Mouse (Mus musculus): Measurements from ENCODE around the gene Mrvi1. TPM values are rescaled to one million over a fixed set of nuclear protein-coding genes. Genes with fewer than 3 reads are reported as not detected.

The Mrvi1 gene
- total RNA-seq, 2 experiments from 2014 or later = 12.3 to 15.4 TPM

DNA sequence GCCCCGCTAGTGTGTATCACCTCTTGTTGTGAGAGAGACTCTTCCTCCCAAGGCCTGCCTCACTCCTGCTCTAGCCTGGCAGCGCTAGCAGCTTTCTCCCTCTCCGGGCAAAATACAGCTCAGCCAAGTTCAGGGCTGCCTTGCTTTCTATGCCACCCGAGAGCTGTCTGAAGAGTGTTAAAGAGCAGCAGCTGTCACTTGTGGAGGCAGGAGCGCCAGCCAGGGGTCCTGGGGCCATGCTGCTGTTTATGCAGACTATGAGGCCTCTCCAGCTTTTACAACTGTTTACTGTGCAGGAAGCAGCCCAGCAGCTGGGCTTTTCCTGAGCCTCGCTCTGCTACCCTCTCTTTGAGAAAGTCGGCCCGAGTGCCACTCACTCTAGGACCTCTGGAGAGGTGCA is 1.2 kb downstream of the Mrvi1 start:
- DNase-seq = no peak

DNA sequence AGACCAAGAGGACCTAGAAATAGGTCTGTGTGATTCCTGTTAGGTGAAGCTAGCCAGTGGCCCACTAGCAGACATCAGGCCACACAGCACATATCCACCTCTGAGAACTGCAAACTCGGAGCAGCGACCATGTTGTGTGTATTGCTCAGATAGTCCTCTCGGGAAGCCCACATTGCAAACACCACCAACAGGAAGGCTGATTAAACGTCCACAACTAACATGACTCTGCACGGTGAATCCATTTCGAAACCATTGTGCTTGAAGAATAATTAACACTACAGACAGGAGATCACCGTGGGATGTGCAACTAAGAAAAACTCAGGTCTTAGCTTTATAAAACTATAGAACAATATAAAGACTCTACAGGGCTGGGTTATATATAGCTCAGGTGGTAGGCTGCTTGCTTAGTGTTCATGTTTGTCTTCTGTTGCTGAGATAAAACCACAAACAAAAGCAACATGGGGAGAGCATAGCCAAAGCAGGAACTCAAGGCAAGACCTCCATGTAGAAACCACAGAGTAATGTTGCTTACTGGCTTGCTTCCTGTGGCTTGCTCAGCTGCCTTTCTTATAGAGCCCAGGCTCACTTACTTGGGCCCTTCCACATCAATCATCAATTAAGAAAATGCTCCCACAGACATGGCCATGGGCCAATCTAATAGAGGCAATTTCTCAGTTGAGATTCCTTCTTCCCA is 4.4 kb downstream of the Mrvi1 start:
- no peak for DNase-seq

DNA sequence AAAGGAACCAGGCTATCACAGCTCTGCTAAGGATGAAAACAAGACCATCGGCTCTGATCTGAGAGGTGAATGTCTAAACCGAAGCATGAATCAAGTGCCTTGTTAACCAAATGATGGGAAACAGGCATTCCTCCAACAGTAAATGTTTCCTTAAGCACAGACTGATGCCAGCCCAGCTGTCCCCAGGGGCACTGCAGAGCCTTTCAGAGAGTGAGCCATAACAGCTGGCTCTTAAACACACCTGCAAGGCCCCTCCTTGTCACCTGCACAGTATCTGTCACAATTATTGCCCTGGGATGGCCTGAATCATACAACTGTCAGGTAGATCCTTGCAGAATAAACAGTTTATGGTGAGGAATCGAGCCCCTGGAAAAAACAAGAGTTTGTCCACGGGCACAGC is 8.8 kb downstream of the Mrvi1 start:
- DNase-seq = no peak

DNA sequence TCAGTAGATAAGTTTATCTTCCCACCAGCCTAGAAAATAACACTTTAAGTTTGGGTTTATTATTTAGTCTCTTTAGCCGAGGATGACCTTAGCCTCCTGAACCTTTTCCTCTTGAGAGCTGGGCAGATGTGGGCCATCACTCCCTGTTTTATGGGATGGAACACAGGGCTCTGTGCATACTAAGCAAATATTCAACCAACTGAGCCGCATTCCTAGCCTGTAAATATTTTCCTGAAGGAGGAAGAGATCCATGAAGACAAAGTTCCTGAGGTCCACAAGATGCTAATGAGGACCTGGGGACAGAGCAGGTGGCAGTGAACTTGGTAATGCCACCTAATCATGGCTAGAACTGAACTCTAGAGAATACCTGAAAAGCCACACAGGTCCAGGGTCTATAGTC is 9.5 kb downstream of the Mrvi1 start:
- no peak for DNase-seq

DNA sequence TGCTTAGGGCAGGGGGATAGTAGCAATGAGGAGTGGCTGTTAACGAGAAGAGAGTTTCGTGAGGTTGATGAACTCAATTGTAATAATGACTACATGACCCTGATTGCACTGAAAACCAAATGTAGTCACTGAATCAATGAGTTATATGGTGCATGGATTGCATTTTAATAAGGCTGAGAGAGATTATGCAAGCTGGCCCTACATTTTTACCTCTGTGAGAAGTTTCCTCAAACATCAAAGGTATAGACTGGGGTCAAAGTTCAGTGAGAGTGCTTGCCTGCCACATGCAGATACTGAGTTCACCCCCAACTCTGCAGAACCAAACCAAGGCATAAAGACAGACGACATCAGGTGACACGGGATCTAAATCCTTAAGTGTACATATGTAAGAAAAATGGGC is 14.9 kb downstream of the Mrvi1 start:
- DNase-seq = no peak

DNA sequence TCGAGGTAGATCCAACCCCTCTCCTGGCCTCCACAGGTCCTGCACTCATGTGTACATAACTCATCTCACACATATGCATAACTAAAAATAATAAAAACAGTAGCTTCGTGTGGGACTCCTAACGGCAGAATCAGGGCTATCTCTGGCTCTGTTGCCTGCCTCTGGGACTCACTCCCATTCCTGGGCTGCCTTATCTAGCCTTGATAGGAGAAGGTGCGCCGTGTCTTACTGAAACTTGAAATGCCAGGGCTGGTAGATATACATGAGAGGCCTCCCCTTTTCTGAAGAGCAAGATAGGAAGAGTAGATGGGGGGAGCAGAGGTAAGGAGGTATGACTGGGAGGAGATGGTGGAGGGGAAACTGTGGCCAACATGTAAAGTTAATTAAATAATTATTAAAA is 15.4 kb downstream of the Mrvi1 start:
- no peak for DNase-seq

DNA sequence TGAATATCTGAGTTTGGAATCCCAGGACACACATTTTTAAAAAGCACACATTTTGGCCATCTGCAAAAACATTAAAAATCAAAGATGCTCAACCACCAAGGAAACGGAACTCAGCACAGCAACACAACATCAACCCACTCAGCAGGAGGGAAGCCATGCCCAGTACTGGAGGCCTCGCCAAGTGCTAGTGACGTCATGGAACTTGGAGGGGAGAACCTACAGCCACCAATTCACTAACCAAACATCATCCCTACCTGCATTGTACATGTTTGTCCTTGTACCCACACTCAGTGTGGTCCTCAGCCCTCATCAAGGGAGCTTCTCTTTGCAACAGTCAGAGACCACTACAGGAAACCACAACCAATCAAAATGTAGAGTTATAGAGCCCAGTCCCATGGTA is 16.9 kb downstream of the Mrvi1 start:
- DNase-seq = no peak

DNA sequence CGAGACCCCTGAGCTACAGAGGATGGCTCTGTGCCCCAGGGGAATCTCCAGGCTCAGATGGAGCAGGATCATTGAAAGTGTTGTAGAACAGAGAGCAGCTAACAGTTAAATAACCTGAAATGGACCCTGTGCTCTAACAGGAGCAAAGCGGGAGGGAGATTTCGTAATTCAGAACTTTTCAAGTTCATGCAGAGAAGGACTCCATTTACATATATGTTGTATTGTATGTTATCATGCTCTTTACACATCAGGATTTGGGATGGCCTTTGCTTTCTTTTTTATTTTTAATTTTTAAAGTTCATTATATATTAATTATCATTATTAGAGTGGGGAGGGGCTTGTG is 18.6 kb downstream of the Mrvi1 start:
- DNase-seq = no peak

DNA sequence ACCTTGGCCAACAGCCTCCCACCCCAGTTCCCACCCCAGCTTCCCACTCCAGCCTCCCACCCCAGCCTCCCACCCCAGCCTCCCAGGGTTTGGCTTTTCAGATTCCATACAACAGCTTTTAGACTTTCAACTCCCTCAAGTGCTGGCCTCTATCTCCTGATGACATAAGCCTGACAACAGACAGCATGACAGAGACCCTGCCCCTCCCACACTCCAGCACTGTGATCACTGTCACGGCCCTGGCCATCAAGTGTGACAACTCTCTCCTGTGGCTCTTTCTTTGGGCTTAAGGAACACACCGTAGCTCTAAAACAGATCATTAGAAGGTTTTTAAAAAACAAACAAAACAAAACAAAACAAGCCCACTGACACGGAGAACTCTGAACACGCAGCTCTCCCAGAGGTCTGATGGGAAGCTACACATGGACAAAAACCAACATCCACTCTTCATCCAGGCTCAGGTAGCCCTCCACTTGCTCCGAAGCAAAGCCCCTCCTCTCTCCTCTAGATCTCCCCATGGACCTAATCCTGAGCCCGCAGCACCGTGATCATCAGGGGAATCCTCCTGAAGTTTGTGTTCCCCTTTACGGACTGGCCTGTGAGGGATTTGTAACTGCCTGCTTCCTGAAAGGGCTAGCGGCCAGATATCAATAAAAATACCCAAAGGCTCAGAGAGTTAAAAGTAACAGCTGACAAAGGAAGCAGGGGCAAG is 19.2 kb downstream of the Mrvi1 start:
- no peak for DNase-seq

DNA sequence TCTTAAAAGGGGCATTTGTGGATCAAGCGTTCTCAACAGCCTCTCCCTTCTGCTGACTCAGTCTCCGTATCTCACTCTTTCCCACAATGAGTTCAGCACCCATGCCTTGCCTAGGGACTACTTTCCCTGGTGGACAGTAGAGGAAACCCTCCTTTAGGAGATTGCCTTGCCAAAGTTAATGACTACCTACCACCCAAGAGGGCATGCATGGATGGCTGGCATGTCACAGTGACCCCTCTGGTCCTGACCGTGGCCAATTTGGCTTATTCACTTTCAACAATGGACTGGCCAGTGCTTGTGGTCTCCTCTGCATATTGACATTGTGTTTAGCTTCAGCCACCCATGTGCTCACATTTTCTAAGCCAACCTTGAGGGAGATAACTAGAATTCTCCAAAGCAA is 19.8 kb downstream of the Mrvi1 start:
- DNase-seq = no peak

DNA sequence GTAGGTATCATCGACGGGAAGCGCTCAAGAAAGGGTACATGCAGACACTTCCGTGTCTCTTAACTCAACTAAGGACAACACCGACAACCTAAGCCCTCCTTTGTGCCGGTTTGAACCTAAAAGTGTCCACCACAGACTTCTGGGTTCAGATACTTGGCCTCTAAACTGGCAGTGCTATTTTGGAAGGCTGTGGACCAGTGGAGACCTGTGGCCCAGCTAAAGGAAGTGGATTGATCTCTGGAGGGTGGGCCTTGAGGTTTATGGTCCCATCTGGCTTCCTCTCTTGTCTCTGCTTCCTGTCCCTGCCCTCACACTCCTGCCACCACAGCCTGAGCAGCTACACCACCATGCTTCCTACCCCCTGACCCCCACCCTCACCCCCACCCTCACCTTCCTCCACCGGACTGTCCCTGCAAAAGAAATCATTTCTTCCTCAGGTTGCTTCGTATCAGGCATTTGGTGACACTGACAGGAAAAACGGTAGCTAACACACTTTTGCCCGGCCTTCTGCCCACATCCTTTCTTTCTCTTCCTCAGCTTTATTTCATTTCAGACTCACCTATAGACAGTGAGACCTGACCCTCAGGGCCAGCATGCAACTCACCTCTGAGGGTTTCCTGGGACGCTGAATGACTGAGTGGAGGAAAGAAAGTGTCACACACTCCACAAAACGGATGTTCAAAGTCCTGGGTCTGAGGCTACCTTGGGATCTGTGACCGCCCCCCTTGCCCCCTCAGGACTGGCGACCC is 25.7 kb downstream of the Mrvi1 start:
- no peak for DNase-seq

DNA sequence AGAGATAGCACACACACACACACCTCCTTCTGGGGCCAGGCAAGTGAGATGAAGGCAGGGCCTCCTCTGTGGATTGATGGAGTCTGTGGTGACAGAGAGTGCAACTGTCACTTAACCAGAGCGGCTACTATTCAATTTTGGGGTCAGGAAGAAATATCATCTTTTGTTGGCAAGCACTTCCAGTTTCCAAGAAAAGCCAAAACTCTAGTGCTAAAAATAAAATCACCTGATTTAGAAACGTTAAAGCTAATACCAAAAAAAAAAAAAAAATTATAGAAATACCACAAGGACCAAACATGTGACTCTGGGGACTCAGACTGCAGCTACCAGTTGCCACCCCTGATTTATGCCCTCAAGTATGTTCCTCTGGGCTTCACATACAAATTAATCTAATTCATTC is 26.7 kb downstream of the Mrvi1 start:
- no peak for DNase-seq

DNA sequence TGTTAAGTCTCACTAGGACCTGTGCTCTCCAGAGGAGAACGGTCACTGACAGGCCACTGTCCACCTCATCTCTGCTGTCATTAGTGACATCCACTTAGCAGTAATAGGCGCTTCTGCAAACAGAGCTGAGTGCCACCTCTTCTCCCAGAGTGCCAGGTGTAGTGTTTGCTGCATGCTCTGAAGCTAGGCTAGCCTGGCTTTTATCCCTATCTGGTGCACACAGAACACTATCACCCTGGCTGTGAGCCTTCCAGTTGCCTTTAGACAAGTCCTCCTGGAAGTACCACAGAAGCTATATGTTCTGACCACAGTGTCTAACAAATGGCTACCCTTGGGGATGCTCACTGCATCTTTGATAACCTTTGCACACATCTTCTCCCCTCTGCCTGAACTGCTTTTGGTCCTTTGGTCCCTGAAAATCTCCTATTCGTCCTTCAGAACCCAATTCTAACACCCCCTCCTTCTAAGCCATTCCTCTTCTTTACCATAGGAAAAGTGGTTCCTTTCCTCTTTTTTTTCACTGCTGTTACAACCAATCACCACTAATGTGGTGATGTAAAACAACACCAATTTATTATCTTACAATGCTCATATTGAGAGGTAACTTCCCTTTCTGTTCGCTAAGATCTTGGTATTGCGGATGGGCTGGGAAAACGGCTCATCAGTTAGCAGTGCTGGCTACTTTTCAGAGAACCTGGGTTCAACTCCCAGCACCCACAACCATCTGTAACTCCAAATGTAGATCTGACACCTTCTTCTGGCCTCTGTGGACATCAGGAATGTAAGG is 28.0 kb downstream of the Mrvi1 start:
- no peak for DNase-seq

DNA sequence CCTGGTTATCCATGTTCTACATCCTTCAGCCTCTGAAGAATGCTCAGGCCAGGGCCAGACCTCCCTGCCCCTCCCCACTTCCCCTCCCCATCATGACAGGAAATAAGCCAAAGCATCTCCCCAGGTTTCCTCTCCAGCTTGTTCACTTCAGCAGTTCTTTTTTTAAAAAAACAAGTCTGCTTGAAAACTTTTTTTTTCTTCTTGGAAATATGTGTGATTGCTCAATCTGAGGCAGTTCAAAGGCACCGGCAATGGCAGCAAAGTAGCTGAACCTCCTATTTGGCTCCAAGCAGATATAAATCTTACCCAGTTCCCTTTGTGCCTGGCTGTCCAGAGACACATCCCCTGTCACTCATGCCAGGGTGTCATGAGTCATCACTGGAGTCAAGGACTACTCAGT is 29.1 kb downstream of the Mrvi1 start:
- DNase-seq = peak; percentile 60 to 66

DNA sequence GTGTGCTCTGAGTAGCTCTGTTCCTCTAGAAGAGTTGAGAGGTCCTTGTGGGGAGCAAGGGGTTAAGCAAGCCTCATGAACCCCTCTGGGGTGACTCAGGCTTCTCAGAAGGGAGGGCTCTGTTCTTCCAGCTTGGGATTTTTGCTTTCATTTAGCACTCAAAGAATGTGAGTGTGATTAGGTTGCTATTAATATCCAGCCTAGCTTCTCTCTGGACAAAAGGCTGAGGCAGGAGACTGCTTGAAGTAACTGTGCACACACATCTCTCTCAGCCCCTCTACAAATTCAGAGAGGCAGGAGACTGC is 31.7 kb downstream of the Mrvi1 start:
- no peak for DNase-seq

DNA sequence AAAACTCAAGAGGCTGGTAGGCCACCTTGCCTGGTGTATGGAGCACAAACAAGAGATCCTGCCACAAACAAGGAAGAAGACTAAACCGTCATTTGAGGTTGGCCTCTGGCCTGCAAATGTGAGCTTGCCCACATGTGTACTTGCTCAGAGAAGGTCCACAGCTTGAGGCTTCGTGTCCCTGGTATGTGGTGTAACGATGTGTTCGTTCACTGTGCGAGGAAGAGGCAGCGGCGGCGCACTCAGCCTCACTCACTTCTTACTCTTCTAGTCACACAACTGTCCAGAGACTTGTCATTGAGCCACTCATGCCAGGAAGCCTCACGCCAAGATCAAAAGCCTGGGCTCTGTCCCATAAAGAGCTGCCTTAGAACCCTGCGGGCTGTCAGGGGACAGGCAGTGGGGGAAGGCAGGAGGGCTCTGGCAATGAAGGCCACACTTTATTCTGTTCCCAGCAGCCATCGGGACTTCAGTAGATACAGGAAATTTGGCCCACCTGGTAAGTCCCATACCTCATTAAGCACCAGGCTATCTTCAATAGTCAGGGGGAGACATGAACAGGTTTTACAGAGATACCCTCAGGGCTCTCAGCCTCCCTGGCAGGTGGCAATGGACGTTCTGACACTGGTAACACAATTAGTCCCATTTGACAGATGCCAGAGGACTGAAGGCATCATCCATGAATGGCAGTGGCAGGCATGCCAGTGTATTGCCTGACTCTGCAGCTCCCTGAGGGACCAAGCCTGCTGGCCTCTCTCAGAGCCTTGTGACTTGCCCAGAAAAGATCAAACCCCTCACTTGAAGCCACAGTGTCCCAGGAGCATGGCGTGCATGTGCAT is 32.3 kb downstream of the Mrvi1 start:
- DNase-seq = peak; percentile 29 to 45

DNA sequence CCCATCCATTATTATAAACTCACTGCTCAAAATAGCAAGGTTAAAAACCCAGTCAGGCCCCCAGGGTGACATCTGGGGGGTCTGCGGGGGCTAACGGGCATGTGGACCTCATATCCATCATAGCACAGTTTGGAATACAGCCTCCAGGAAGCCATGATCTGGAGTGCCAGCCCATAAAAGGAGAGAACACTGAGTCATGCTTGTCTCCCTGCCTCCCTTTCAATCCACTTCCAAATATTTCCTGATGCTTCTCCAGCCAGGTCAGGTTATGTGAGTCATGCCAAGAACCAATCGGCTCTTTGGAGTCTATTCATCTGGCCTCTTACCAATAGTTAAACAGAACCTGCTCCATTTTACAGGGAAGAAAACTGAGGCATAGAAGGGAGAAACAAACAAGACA is 33.7 kb downstream of the Mrvi1 start:
- peak in 1 of 2 experiments; percentile 34 for DNase-seq

DNA sequence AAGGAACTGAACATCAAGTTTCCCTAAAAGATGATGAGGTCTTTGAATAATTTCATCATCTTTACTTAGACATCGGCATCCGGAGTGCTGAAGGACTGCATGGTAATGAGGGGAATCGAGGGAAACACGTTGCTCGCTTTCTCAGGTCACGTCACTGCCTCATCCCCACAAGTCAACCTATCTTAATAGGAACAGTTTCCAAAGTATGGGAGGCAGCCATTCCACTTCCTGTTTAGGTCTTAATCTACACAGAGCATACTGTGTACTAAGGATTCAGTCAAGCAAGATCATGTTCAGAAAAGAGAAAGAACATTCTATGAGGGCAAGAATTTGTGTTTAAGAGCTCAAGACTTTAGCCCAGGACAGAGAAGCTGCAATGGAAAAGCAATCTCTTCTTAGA is 34.6 kb downstream of the Mrvi1 start:
- DNase-seq = no peak

DNA sequence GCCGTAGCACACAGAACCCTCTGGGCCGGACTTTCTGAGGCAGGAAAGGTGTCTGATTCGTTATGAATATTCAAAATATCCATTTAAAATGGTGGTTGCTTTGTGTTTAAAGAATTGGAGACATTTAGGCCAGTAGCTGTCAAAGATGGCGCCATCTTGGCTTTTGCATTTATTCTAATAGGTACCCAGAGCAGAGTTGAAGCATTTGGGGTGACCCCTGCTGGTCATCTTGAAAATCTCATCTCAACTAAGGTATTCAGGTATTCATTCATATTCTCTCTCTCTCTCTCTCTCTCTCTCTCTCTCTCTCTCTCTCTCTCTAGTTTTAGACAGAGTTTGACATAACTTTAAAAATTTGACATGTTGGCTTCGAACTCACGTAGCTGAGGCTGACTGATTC is 35.5 kb downstream of the Mrvi1 start:
- DNase-seq = peak in 1 of 2 experiments; percentile 36

DNA sequence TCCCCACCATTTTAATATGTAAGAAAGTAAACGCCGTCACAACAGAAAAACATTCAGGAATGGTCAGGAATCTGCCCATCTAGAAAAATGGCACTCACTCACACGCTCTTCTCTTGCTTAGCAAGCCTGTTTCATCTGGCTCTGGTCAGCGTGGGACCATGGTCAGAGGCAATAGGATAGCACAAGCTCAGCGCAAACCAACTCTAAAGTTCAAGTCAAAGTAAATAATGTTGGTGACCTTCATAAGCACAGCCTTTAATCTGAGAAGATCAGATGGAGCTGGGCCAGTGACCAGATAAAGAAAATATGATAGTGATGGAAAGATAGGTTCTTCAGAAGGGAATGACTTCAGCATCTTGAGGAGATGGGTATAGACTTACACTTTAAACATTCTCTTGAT is 37.9 kb downstream of the Mrvi1 start:
- DNase-seq = no peak

DNA sequence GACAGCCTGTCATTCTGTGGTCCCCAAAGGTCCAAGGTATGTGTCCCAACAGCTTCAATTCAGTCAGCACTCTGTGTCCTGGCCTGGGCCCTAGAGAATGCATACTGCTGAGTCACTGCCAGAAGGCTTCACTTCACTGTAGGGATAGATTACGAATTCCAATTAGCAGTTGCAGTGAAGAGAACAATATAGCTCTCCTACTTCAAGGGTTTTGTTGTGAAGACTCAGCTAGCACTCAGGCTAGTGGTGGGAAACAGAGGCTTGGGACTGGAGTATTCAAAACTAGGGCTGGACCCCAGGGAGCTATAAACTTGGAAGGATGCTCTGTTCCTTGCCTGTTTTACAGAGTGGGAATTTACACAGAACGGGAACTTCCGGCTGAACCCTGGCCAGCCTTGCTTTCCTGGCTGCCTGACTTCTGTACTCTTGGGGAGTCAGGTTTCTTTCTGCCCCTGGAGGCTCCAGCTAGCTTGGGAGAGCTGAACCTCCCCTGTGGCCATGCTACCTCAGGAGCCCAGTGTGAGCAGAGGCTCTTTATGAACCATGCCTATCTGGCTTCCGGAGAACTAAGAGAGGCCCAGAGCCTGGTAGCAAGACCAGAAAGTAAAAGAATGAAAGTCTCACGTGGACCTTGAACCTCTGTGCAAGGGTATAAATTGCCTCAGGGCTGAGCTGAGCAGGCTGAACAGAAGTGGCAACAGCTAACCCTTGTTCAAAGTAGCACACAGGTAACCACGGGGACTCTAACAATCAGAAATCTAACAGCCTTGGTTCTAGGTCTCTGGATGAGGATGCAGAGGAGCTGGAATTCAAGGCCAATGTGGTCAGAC is 40.3 kb downstream of the Mrvi1 start:
- DNase-seq = peak; percentile 74 to 85

All from heart, adult 18-20 months (tissue).